Mouse (Mus musculus) heart, postnatal 14 days (tissue): Measurements from ENCODE around the gene Rgs5. TPM values are rescaled to one million over a fixed set of nuclear protein-coding genes. Genes with fewer than 3 reads are reported as not detected.

Experiments used
- DNase-seq, 2 experiments: peaks; one replicate each; pipeline ENCODE4 v3.0.0; 2021 to 2022
- intact Hi-C: fragments of 180-260 bp; cut with DNase I; formaldehyde crosslinking; loops from one replicate; pipeline ENCODE4 v1.15.1; 2025
- long read RNA-seq, 2 experiments: library from polyadenylated mRNA; stranded (forward); transcript quantifications; one replicate each; pipeline ENCODE4 v2.0.0; 2021
- total RNA-seq, 2 experiments: library from RNA; stranded (reverse); gene quantifications; 2 replicates each; pipeline ENCODE4 v1.2.3; 2021

Gene Rgs5
- total RNA-seq = 100 to 1,000 TPM; 373 to 390 TPM
- long read RNA-seq, experiment 1, full-length matches to known transcripts = 413 of 459 reads
- long read RNA-seq, experiment 1, partial matches to known transcripts = 38 of 459 reads
- long read RNA-seq, experiment 1, other reads (novel, unspliced or antisense) = 8 of 459 reads
- long read RNA-seq, experiment 2, full-length matches to known transcripts = 360 of 399 reads
- long read RNA-seq, experiment 2, partial matches to known transcripts = 32 of 399 reads
- long read RNA-seq, experiment 2, other reads (novel, unspliced or antisense) = 7 of 399 reads

GRCm38 (mm10) chr1:169655256-169655655, at the start of gene Rgs5:
TSS of gene Rgs5 (plus strand) at chr1:169655501.
- DNase-seq = peak; percentile 38 to 40
- intact Hi-C loops = no loop called here

GRCm38 (mm10) chr1:169606164-169606563, 49.1 kb upstream of the Rgs5 start:
- no peak for DNase-seq
- intact Hi-C loops = no loop called here

- intact Hi-C loops = no loop called here
Observed at GRCm38 (mm10) chr1:169629738-169630137, 25.6 kb upstream of the Rgs5 start.

GRCm38 (mm10) chr1:169637251-169637750, 18.0 kb upstream of the Rgs5 start:
- intact Hi-C loops = no loop called here
- peak; percentile 27 to 28 for DNase-seq

More at GRCm38 (mm10) chr1:169629738-169630137, 25.6 kb upstream of the Rgs5 start:
- no peak for DNase-seq

- intact Hi-C loops = no loop called here
- DNase-seq = no peak
Observed at GRCm38 (mm10) chr1:169644884-169645653, 10.2 kb upstream of the Rgs5 start.

- DNase-seq = no peak
- intact Hi-C loops = no loop called here
Observed at GRCm38 (mm10) chr1:169659479-169659878, 4.2 kb downstream of the Rgs5 start.

GRCm38 (mm10) chr1:169667328-169667727, 12.0 kb downstream of the Rgs5 start:
- intact Hi-C loops = loop anchor here (5.0 kb wide), 1 partner anchor 135 kb away; the partner anchor contains the start of gene Nuf2
- no peak for DNase-seq

- DNase-seq = peak in 1 of 2 experiments; percentile 39
- intact Hi-C loops = loop anchor here (5.0 kb wide), 2 partner anchors 267 to 467 kb away; no protein-coding TSS in a partner anchor
Observed at GRCm38 (mm10) chr1:169670705-169671104, 15.4 kb downstream of the Rgs5 start.

GRCm38 (mm10) chr1:169671801-169672200, 16.5 kb downstream of the Rgs5 start:
- no peak for DNase-seq
- intact Hi-C loops = loop anchor here (2.0 to 5.0 kb wide), 3 partner anchors 247 to 466 kb away; no protein-coding TSS in a partner anchor

- intact Hi-C loops = loop anchor here (2.0 to 5.0 kb wide), 3 partner anchors 247 to 465 kb away; no protein-coding TSS in a partner anchor
- no peak for DNase-seq
Observed at GRCm38 (mm10) chr1:169672272-169672671, 17.0 kb downstream of the Rgs5 start.

GRCm38 (mm10) chr1:169674116-169674515, 18.8 kb downstream of the Rgs5 start:
- DNase-seq = no peak
- intact Hi-C loops = loop anchor here (5.0 kb wide), 2 partner anchors 263 to 463 kb away; no protein-coding TSS in a partner anchor

GRCm38 (mm10) chr1:169676751-169677150, 21.4 kb downstream of the Rgs5 start:
- no peak for DNase-seq
- intact Hi-C loops = no loop called here

- intact Hi-C loops = no loop called here
- DNase-seq = no peak
Observed at GRCm38 (mm10) chr1:169680455-169681208, 25.3 kb downstream of the Rgs5 start.

- intact Hi-C loops = no loop called here
- DNase-seq = no peak
Observed at GRCm38 (mm10) chr1:169682775-169683497, 27.6 kb downstream of the Rgs5 start.

- DNase-seq = no peak
- intact Hi-C loops = no loop called here
Observed at GRCm38 (mm10) chr1:169685257-169685656, 30.0 kb downstream of the Rgs5 start.

GRCm38 (mm10) chr1:169693040-169693439, 37.7 kb downstream of the Rgs5 start:
- no peak for DNase-seq
- intact Hi-C loops = no loop called here

- DNase-seq = no peak
- intact Hi-C loops = no loop called here
Observed at GRCm38 (mm10) chr1:169693537-169693936, 38.2 kb downstream of the Rgs5 start.

GRCm38 (mm10) chr1:169695356-169695755, 40.1 kb downstream of the Rgs5 start:
- intact Hi-C loops = no loop called here

GRCm38 (mm10) chr1:169697236-169697635, 41.9 kb downstream of the Rgs5 start:
- intact Hi-C loops = no loop called here
- DNase-seq = no peak

More at GRCm38 (mm10) chr1:169695356-169695755, 40.1 kb downstream of the Rgs5 start:
- DNase-seq = no peak

- no peak for DNase-seq
- intact Hi-C loops = no loop called here
Observed at GRCm38 (mm10) chr1:169699184-169699583, 43.9 kb downstream of the Rgs5 start.
